Mouse (Mus musculus): Measurements from ENCODE around the gene Sik2. TPM values are rescaled to one million over a fixed set of nuclear protein-coding genes. Genes with fewer than 3 reads are reported as not detected.
A peak's percentile ranks its signal among the peaks of the same experiment; 100 is the strongest.

The Sik2 gene
- polyA plus RNA-seq, 1 experiment: 27.1 TPM

- no peak for TF ChIP-seq GATA1 (IDR thresholded peaks at IDR 0.05; ENCODE audit: low read length)
These were observed 140.7 kb downstream of the Sik2 start for GRCm38 (mm10) chr9:50868182-50868581.

GRCm38 (mm10) chr9:50867015-50867414, 141.9 kb downstream of the Sik2 start:
- TF ChIP-seq GATA1 (IDR thresholded peaks at IDR 0.05; ENCODE audit: low read length): no peak

GRCm38 (mm10) chr9:50865803-50866202, 143.1 kb downstream of the Sik2 start:
- no peak for TF ChIP-seq GATA1 (IDR thresholded peaks at IDR 0.05; ENCODE audit: low read length)

GRCm38 (mm10) chr9:50864877-50865276, 144.0 kb downstream of the Sik2 start:
- no peak for TF ChIP-seq GATA1 (IDR thresholded peaks at IDR 0.05; ENCODE audit: low read length)

- no peak for TF ChIP-seq GATA1 (IDR thresholded peaks at IDR 0.05; ENCODE audit: low read length)
These were observed 145.0 kb downstream of the Sik2 start for GRCm38 (mm10) chr9:50863824-50864223.

GRCm38 (mm10) chr9:50861119-50861839, 147.6 kb downstream of the Sik2 start:
- no peak for TF ChIP-seq GATA1 (IDR thresholded peaks at IDR 0.05; ENCODE audit: low read length)

- no peak for TF ChIP-seq GATA1 (IDR thresholded peaks at IDR 0.05; ENCODE audit: low read length)
These were observed 150.2 kb downstream of the Sik2 start for GRCm38 (mm10) chr9:50858681-50859080.

GRCm38 (mm10) chr9:50857082-50857641, 151.7 kb downstream of the Sik2 start:
- TF ChIP-seq GATA1 (IDR thresholded peaks at IDR 0.05; ENCODE audit: low read length): no peak

GRCm38 (mm10) chr9:50856341-50857081, 152.4 kb downstream of the Sik2 start:
- TF ChIP-seq GATA1 (IDR thresholded peaks at IDR 0.05; ENCODE audit: low read length): no peak

GRCm38 (mm10) chr9:50855780-50856179, 153.1 kb downstream of the Sik2 start:
- TF ChIP-seq GATA1 (IDR thresholded peaks at IDR 0.05; ENCODE audit: low read length): no peak

- peak; percentile 59 for TF ChIP-seq GATA1 (IDR thresholded peaks at IDR 0.05; ENCODE audit: low read length)
These were observed 153.6 kb downstream of the Sik2 start for GRCm38 (mm10) chr9:50855133-50855766.

GRCm38 (mm10) chr9:50854376-50854775, 154.5 kb downstream of the Sik2 start:
- TF ChIP-seq GATA1 (IDR thresholded peaks at IDR 0.05; ENCODE audit: low read length): no peak

- TF ChIP-seq GATA1 (IDR thresholded peaks at IDR 0.05; ENCODE audit: low read length): no peak
These were observed 156.1 kb downstream of the Sik2 start for GRCm38 (mm10) chr9:50852634-50853349.

GRCm38 (mm10) chr9:50850713-50851112, 158.2 kb downstream of the Sik2 start:
- TF ChIP-seq GATA1 (IDR thresholded peaks at IDR 0.05; ENCODE audit: low read length): no peak

GRCm38 (mm10) chr9:50850271-50850670, 158.6 kb downstream of the Sik2 start:
- TF ChIP-seq GATA1 (IDR thresholded peaks at IDR 0.05; ENCODE audit: low read length): no peak

Data from G1E-ER4 (cell line).